Mouse (Mus musculus) forebrain, embryonic 11.5 days (tissue): Measurements from ENCODE around the gene Atp2a2. TPM values are rescaled to one million over a fixed set of nuclear protein-coding genes. Genes with fewer than 3 reads are reported as not detected.

Source experiments
- ATAC-seq: fragments of 200-750 bp; cut with Nextera tagmentation; replicated peaks from 2 replicates; pipeline ENCODE4 v1.8.0; 2017; ENCODE audit warnings: moderate TSS enrichment; ENCODE audit not compliant: low FRiP score
- DNase-seq: peaks from one replicate; pipeline ENCODE4 v3.0.0-alpha.2; 2017; ENCODE audit warnings: low spot score
- H3K27ac ChIP-seq: fragments of 300-500 bp; sonication (generic); 2 replicates; pipeline ENCODE4 v1.5.1; 2014; ENCODE audit warnings: low read depth, low read length
- H3K27me3 ChIP-seq: fragments of 300-500 bp; sonication (generic); 2 replicates; pipeline ENCODE4 v1.6.1; 2014; ENCODE audit warnings: mild to moderate bottlenecking, low read length, mixed read lengths; ENCODE audit not compliant: control insufficient read depth, insufficient read depth
- H3K36me3 ChIP-seq: fragments of 300-500 bp; sonication (generic); 2 replicates; pipeline ENCODE4 v1.6.1; 2014; ENCODE audit warnings: mild to moderate bottlenecking, low read length, moderate library complexity, mixed read lengths; ENCODE audit not compliant: control insufficient read depth, insufficient read depth
- H3K4me1 ChIP-seq: fragments of 300-500 bp; sonication (generic); replicated peaks from 2 replicates; pipeline ENCODE4 v1.6.1; 2014; ENCODE audit warnings: low read length, mixed read lengths; ENCODE audit not compliant: control insufficient read depth, insufficient read depth
- H3K4me2 ChIP-seq: fragments of 300-500 bp; sonication (generic); 2 replicates; pipeline ENCODE4 v1.6.1; 2014; ENCODE audit warnings: low read depth, mild to moderate bottlenecking, low read length, moderate library complexity, mixed read lengths; ENCODE audit not compliant: severe bottlenecking
- H3K4me3 ChIP-seq: fragments of 300-500 bp; sonication (generic); 2 replicates; pipeline ENCODE4 v1.5.1; 2014; ENCODE audit warnings: low read depth, low read length
- H3K9ac ChIP-seq: fragments of 300-500 bp; sonication (generic); 2 replicates; pipeline ENCODE4 v1.6.1; 2014; ENCODE audit warnings: low read length
- H3K9me3 ChIP-seq: fragments of 300-500 bp; sonication (generic); 2 replicates; pipeline ENCODE4 v1.6.1; 2016; ENCODE audit warnings: low read length, mixed read lengths; ENCODE audit not compliant: control insufficient read depth
- WGBS: fragments of 180-500 bp; shearing (Covaris S2); extraction: QIAGEN DNeasy Blood & Tissue Kit; methylation state at CpG from one replicate; pipeline ENCODE4 v1.1.7; 2014; 5-methylcytosine and 5-hydroxymethylcytosine counted together
- polyA plus RNA-seq: library from polyadenylated mRNA; unstranded; fragments of >200 nt; fragmentation: Nextera tagmentation; extraction: Ambion mirVana; gene quantifications from 2 replicates; pipeline ENCODE4 v1.2.1, GENCODE M21; 2014

The Atp2a2 gene
- 58.7 and 60.6 TPM in 2 replicates for polyA plus RNA-seq

- Histone ChIP-seq H3K9ac (peak within 1 kb of the TSS; percentile 99), H3K4me2 (peak within 1 kb of the TSS; percentile 77), H3K9me3 (no peaks in the 10 kb centered on the region), H3K4me1 (peaks cover 2% of the 10 kb centered on the region; the same call in 1 of the 2 replicates), H3K4me3 (peak within 1 kb of the TSS; percentile 96), H3K27ac (peak within 1 kb of the TSS; percentile 96), H3K36me3 (no peaks in the 10 kb centered on the region), H3K27me3 (no peaks in the 10 kb centered on the region)
- peak; percentile 90 for ATAC-seq
- under 1% methylated on average over 67 of the region's 113 CpGs for WGBS
- DNase-seq, result peak; percentile 97
Measured at GRCm38 (mm10) chr5:122502077-122502941, at the start of gene Atp2a2. TSS of gene Atp2a2 (minus strand) at chr5:122502225.

GRCm38 (mm10) chr5:122550460-122550859 is 48.4 kb upstream of the Atp2a2 start:
- H3K9me3 ChIP-seq, result no peaks in the 10 kb centered on the region
- no peaks in the 10 kb centered on the region for H3K4me1 ChIP-seq
- H3K4me3 ChIP-seq, result no peak overlapping the region
- WGBS, result 72% methylated on average over 8 of the region's 8 CpGs
- H3K4me2 ChIP-seq, result no peak overlapping the region
- no peak for ATAC-seq
- H3K36me3 ChIP-seq, result no peaks in the 10 kb centered on the region
- H3K9ac ChIP-seq, result no peak overlapping the region
- no peak overlapping the region for H3K27ac ChIP-seq
- no peaks in the 10 kb centered on the region for H3K27me3 ChIP-seq
- DNase-seq, result no peak

- WGBS, result 83% methylated on average over 6 of the region's 6 CpGs
- Histone ChIP-seq H3K36me3 (no peaks in the 10 kb centered on the region), H3K27ac (no peak overlapping the region), H3K4me1 (no peaks in the 10 kb centered on the region), H3K4me2 (no peak overlapping the region), H3K27me3 (no peaks in the 10 kb centered on the region), H3K9ac (no peak overlapping the region), H3K4me3 (no peak overlapping the region), H3K9me3 (no peaks in the 10 kb centered on the region)
- no peak for ATAC-seq
- DNase-seq, result no peak
Measured at GRCm38 (mm10) chr5:122548671-122549070, 46.6 kb upstream of the Atp2a2 start.

GRCm38 (mm10) chr5:122547810-122548209 is 45.8 kb upstream of the Atp2a2 start:
- no peaks in the 10 kb centered on the region for H3K27me3 ChIP-seq
- H3K9me3 ChIP-seq, result no peaks in the 10 kb centered on the region
- H3K36me3 ChIP-seq, result no peaks in the 10 kb centered on the region
- H3K4me3 ChIP-seq, result no peak overlapping the region
- H3K27ac ChIP-seq, result no peak overlapping the region
- no peak for ATAC-seq
- H3K4me1 ChIP-seq, result no peaks in the 10 kb centered on the region
- 43% methylated on average over 6 of the region's 6 CpGs for WGBS
- no peak overlapping the region for H3K4me2 ChIP-seq
- no peak for DNase-seq
- H3K9ac ChIP-seq, result no peak overlapping the region

- ATAC-seq (no peak), DNase-seq (no peak)
- WGBS, result 67% methylated on average over 7 of the region's 7 CpGs
- no peaks in the 10 kb centered on the region for H3K4me1 ChIP-seq
- H3K9ac ChIP-seq, result no peak overlapping the region
- H3K9me3 ChIP-seq, result no peaks in the 10 kb centered on the region
- no peaks in the 10 kb centered on the region for H3K27me3 ChIP-seq
- H3K27ac ChIP-seq, result no peak overlapping the region
- H3K4me2 ChIP-seq, result no peak overlapping the region
- H3K4me3 ChIP-seq, result no peak overlapping the region
- H3K36me3 ChIP-seq, result no peaks in the 10 kb centered on the region
Measured at GRCm38 (mm10) chr5:122547251-122547714, 45.3 kb upstream of the Atp2a2 start.

DNA sequence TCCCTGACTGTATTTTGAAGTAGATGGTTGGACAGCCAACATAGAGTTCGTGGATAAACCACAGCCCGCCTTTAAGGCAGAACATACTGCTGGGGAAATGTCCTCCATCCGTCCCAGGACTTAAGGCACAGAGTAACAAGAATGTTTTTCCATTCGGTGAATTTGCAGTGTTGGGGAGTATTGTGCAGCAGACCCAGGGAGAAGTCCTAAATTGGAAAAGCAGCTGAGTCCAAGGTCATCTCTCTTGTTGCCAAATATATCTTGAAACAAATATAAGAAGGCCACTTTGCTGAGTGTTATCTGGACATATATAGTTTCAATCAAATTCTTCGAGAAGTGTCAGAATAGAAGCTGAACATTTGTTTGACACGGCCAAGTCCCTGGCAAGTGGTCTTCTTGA is 41.4 kb upstream of the Atp2a2 start:
- no peaks in the 10 kb centered on the region for H3K27me3 ChIP-seq
- DNase-seq (no peak), ATAC-seq (no peak)
- no peak overlapping the region for H3K27ac ChIP-seq
- no peak overlapping the region for H3K9ac ChIP-seq
- no peak overlapping the region for H3K4me3 ChIP-seq
- H3K4me1 ChIP-seq, result no peaks in the 10 kb centered on the region
- no peaks in the 10 kb centered on the region; the same call in 1 of the 2 replicates for H3K36me3 ChIP-seq
- no peaks in the 10 kb centered on the region for H3K9me3 ChIP-seq
- WGBS, result 92% methylated on average over 6 of the region's 6 CpGs
- no peak overlapping the region for H3K4me2 ChIP-seq

DNA sequence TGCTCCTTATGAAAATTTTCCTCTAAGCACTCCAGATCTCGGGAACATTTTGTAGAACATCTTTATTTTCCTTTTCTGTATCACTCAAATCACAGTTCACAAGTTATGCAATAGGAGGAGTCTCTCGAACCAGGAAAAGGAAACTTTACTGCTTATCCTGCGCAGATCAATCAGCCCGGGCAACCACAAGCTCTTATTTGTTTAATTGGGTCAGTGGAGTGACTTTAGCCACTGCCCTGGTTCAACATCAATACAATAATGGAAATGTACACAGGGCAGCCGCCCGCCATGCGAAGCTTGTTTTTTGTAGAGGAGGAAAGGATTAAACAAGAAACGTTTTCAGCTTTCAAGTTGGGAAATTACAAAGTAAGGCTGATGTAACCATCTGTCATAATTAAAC is 39.8 kb upstream of the Atp2a2 start:
- no peak overlapping the region for H3K27ac ChIP-seq
- no peaks in the 10 kb centered on the region; the same call in 1 of the 2 replicates for H3K36me3 ChIP-seq
- no peaks in the 10 kb centered on the region for H3K4me1 ChIP-seq
- no peak for DNase-seq
- no peak overlapping the region for H3K9ac ChIP-seq
- no peak for ATAC-seq
- no peak overlapping the region for H3K4me3 ChIP-seq
- H3K4me2 ChIP-seq, result no peak overlapping the region
- H3K9me3 ChIP-seq, result no peaks in the 10 kb centered on the region
- no peaks in the 10 kb centered on the region for H3K27me3 ChIP-seq
- 92% methylated on average over 8 of the region's 8 CpGs for WGBS

- Histone ChIP-seq H3K4me2 (no peak overlapping the region), H3K4me3 (no peak overlapping the region), H3K36me3 (no peaks in the 10 kb centered on the region; the same call in 1 of the 2 replicates), H3K27me3 (no peaks in the 10 kb centered on the region), H3K27ac (no peak overlapping the region), H3K4me1 (no peaks in the 10 kb centered on the region), H3K9ac (no peak overlapping the region), H3K9me3 (no peaks in the 10 kb centered on the region)
- DNase-seq, result no peak
- 92% methylated on average over 11 of the region's 11 CpGs for WGBS
- no peak for ATAC-seq
Measured at GRCm38 (mm10) chr5:122538077-122538476, 36.1 kb upstream of the Atp2a2 start.
